Mouse (Mus musculus) fat pad, adult 2 months (tissue): Measurements from ENCODE around the gene Psmd4.
A peak's percentile ranks its signal among the peaks of the same experiment; 100 is the strongest.
"Not testable (repeated sequence)": the region's sequence is repeated elsewhere in the genome, so short reads cannot be mapped to it uniquely, and the experiment has no call there.

Experiments
- DNase-seq: peaks from one replicate; pipeline ENCODE4 v3.0.0-alpha.2; 2011; ENCODE audit warnings: low read depth, low spot score; ENCODE audit errors: extremely low read depth

Psmd4 gene

DNA sequence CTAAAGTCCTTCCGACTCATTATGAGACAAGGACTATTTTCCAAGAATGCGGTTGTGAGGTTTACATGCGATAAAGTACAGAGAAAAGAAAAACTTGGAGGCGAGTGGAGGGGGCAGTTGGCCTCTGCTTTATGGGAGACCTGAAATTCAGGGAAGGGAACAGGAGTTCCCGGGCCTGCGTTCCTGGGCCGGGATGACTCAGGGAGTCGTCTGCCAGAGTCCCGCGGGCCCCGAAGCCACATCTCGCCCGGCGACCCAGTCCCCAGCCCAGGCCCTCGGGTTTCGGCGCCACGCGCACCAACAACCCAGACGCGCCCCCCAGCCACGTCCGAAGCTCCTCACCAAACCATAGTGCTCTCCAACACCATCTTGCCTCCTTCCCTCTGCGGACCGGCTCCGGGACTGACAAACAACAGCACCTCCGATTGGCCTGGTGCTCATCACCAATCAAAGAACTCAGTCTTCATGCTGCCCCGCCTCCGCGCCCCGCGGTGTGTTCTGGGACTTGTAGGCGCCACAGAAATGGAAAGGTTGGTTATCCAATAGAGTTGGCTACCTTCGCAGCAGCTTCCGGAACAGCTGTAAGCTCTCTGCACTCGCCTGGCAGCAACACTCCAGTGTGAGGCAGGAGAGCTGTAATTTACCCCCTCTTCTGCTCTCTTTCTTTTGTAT is at the start of gene Psmd4:
Psmd4 (minus strand) TSS at position 449 of the 672 bp plus-strand sequence.
- DNase-seq, result peak; percentile 91

GRCm38 (mm10) chr3:95088071-95088470 is 45.7 kb upstream of the Psmd4 start:
- no peak for DNase-seq

DNA sequence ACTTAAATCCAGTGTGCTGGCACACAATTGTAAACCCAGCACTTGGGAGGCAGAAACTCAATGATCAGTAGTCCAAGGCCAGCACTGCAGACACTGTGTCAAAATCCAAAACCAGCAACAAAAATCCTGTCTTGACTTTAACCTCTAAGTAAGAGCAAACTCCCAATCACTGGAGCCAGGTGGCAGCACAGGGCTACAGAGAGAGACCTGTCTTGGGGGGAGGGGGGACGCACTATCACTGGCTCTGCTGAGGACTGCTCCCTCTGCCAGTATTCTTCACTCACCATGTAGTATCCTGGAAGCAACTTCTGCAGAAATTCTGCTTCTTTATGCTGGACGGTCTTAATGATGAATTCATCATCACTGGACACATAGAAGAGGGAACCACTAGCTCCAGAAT is 29.2 kb upstream of the Psmd4 start:
- DNase-seq, result no peak

DNA sequence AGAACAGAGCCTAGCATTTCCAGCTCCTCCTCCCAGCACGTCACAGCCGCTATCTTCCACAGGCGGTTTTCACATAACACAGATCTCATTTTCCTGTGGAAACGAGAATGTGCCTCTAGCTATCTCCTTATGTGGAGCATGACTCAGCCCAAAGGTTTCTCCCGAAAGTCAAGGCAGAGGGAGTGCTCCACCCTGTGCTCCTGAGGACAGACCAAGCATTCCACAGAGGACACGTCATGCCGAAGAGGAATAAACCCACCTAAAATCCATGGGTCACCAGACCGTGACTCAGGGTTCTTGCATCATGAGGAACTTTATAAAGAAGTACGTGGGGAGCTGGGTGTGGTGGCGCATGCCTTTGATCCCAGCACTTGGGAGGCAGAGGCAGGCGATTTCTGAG is 24.2 kb upstream of the Psmd4 start:
- no peak for DNase-seq

- no peak for DNase-seq
Observed at GRCm38 (mm10) chr3:95066095-95066494, 23.7 kb upstream of the Psmd4 start.

GRCm38 (mm10) chr3:95065553-95065952 is 23.1 kb upstream of the Psmd4 start:
- DNase-seq, result no peak

- DNase-seq, result no peak
Observed at GRCm38 (mm10) chr3:95063741-95064140, 21.3 kb upstream of the Psmd4 start.

DNA sequence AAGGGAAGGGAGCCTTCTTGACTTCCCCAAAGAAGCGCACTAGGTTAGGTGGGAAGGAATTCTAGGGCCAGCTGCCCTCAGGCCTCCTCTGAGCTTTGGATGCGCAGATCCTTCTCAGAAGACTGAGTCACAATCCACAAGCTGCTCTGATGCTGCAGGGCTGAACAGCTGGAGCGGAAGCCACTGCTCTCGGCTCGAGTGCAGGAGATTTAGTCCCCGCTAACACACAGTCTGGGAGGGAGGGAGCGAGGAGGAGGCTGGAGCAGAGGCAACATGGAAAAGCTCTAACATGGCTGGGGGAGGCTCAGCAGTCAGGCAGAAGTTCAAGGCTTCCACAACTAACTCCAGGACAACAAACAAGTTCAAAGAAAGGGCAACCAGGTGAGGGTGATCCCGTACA is 15.7 kb upstream of the Psmd4 start:
- DNase-seq, result no peak

DNA sequence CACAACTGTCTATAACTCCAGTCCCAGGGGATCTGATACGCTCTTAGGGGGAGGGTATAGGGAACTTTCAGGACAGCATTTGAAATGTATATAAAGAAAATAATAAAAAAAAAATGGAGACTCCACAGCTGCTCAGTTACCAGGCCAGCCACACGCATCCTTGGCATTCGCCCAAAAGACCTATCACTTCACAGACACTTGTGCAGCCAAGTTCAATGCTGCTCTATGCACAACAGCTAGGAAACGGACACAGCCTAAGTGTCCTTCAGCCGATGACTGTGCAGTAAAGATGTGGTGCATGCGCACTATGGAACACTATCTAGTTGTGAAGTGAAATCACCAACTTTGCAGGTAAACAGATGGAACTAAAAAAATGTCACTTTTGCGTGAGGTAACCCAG is 13.9 kb upstream of the Psmd4 start:
- DNase-seq, result no peak

- no peak for DNase-seq
Observed at GRCm38 (mm10) chr3:95054481-95055260, 12.3 kb upstream of the Psmd4 start.

- no peak for DNase-seq
Observed at GRCm38 (mm10) chr3:95053701-95054100, 11.3 kb upstream of the Psmd4 start.

- DNase-seq, result no peak
Observed at GRCm38 (mm10) chr3:95052959-95053358, 10.5 kb upstream of the Psmd4 start.

GRCm38 (mm10) chr3:95047914-95048313 is 5.5 kb upstream of the Psmd4 start:
- DNase-seq, result no peak

DNA sequence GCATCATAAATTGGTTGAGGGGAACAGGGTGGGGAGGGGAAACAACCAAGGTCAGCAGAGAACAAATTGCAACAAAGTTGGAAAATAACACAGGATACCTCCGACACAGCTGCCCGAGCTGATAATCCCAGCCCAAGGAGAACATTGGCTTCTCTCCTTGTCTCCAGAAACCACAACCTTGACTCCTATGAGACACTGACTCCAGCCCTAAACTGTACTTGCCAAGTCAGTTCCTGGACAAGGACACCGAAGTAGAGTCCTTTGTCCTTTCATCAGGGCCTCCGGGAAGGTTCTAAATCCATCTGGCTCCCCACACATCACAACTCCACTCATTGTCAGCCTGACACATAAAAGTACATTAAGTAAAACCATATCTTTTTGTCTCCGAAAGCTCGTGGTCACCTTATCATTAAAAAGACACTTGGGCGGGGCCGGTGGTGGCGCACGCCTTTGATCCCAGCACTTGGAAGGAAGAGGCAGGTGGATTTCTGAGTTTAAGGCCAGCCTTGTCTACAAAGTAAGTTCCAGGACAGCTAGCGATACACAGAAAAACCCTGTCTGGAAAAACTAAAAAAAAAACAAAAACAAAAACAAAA is 4.1 kb upstream of the Psmd4 start:
- no peak for DNase-seq

GRCm38 (mm10) chr3:95043251-95043650 is 837 bp upstream of the Psmd4 start:
- DNase-seq, result no peak

GRCm38 (mm10) chr3:95042838-95043229 is 420 bp upstream of the Psmd4 start:
- no peak for DNase-seq

- DNase-seq, result no peak
Observed at GRCm38 (mm10) chr3:95041625-95042024, 789 bp downstream of the Psmd4 start.

GRCm38 (mm10) chr3:95029953-95030352 is 12.5 kb downstream of the Psmd4 start:
- DNase-seq, result no peak

GRCm38 (mm10) chr3:95029291-95029827 is 13.1 kb downstream of the Psmd4 start:
- not testable (repeated sequence) for DNase-seq

- no peak for DNase-seq
Observed at GRCm38 (mm10) chr3:95028603-95029002, 13.8 kb downstream of the Psmd4 start.

- DNase-seq, result no peak
Observed at GRCm38 (mm10) chr3:95027701-95028100, 14.7 kb downstream of the Psmd4 start.
